Mouse (Mus musculus): ENCODE results near the gene Dtnbp1. TPM values are rescaled to one million over a fixed set of nuclear protein-coding genes. Genes with fewer than 3 reads are reported as not detected.

The Dtnbp1 gene
- polyA plus RNA-seq, 1 experiment from 2014 or later, result 78.2 TPM

- Histone ChIP-seq H3K9me3 (no peaks in the 10 kb centered on the region), H3K4me2 (peak overlapping the region; percentile 57), H3K4me3 (peak overlapping the region; percentile 19), H3K27ac (replicated peaks) (0 out of 2 replicates have a peak overlapping the region, but pooled peaks have one; percentile 25), H3K4me1 (peaks cover 14% of the 10 kb centered on the region), H3K9ac (peak overlapping the region; percentile 61; the same call in 1 of the 2 replicates), H3K27me3 (replicated peaks) (no peaks in the 10 kb centered on the region), H3K36me3 (no peaks in the 10 kb centered on the region)
- 6% methylated on average over 12 of the region's 12 CpGs for WGBS
- no peak for ATAC-seq (ENCODE audit: extremely low read depth, insufficient number of reproducible peaks, low FRiP score, low TSS enrichment)
These were observed 28.9 kb upstream of the Dtnbp1 start for GRCm38 (mm10) chr13:45030830-45031229.

DNA sequence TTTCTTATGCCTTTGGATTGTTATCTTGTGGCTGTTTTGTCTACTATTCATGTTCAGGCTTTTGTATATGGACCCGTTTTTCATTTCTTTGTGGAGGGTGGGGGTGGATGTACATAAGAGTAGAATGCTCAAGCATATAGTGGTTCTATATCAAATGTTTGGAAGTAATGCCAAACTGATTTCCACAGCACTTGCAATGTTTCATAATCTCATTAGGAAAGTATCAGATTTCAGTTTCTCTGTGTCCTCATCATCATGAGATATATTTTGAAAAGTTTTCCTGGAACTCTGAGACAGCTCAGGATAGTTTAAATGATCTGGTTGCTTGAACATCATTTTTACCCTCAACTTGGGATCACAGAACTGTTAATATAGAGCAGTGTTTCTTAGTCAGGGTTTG is 27.8 kb upstream of the Dtnbp1 start:
- no peaks in the 10 kb centered on the region for H3K9me3 ChIP-seq
- no peak overlapping the region for H3K4me3 ChIP-seq
- H3K27ac ChIP-seq (replicated peaks), result no peak overlapping the region
- no peaks in the 10 kb centered on the region for H3K36me3 ChIP-seq
- 56% methylated on average over 1 of the region's 1 CpGs for WGBS
- ATAC-seq (ENCODE audit: extremely low read depth, insufficient number of reproducible peaks, low FRiP score, low TSS enrichment), result no peak
- H3K27me3 ChIP-seq (replicated peaks), result no peaks in the 10 kb centered on the region
- H3K4me1 ChIP-seq, result peaks cover 14% of the 10 kb centered on the region
- no peak overlapping the region for H3K9ac ChIP-seq
- H3K4me2 ChIP-seq, result no peak overlapping the region

DNA sequence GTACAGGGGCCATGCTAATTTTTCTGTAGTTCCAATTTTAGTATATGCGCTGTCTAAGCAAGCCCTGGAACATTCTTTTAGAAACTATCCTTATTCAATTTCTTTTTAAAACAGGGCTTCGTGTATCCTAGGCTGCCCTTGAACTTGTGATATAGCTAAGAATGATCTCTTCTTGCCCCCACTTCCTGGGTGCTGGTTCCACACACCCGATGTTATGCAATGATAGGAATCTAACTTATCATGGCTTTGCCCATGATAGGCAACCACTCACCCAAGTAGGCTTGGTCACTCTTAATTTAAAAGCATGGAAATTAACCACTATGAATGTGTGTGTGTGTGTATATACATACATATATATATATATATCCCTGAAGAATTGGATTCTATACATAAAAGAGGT is 24.3 kb upstream of the Dtnbp1 start:
- 69% methylated on average over 3 of the region's 3 CpGs for WGBS
- no peak overlapping the region for H3K27ac ChIP-seq (replicated peaks)
- no peaks in the 10 kb centered on the region for H3K27me3 ChIP-seq (replicated peaks)

GRCm38 (mm10) chr13:45024821-45025220 is 22.9 kb upstream of the Dtnbp1 start:
- H3K36me3 ChIP-seq, result no peaks in the 10 kb centered on the region

More for the DNA sequence above, 24.3 kb upstream of the Dtnbp1 start:
- no peak overlapping the region for H3K4me3 ChIP-seq
- no peak overlapping the region for H3K4me2 ChIP-seq
- no peaks in the 10 kb centered on the region for H3K9me3 ChIP-seq
- peaks cover 4% of the 10 kb centered on the region for H3K4me1 ChIP-seq
- H3K9ac ChIP-seq, result no peak overlapping the region
- H3K36me3 ChIP-seq, result no peaks in the 10 kb centered on the region
- ATAC-seq (ENCODE audit: extremely low read depth, insufficient number of reproducible peaks, low FRiP score, low TSS enrichment), result no peak

GRCm38 (mm10) chr13:45023356-45024150 is 21.6 kb upstream of the Dtnbp1 start:
- 70% methylated on average over 20 of the region's 20 CpGs for WGBS
- H3K4me2 ChIP-seq, result no peak overlapping the region
- no peak overlapping the region for H3K9ac ChIP-seq
- no peaks in the 10 kb centered on the region for H3K36me3 ChIP-seq
- H3K9me3 ChIP-seq, result no peaks in the 10 kb centered on the region
- H3K4me1 ChIP-seq, result peaks cover 10% of the 10 kb centered on the region
- H3K27me3 ChIP-seq (replicated peaks), result no peaks in the 10 kb centered on the region
- H3K4me3 ChIP-seq, result no peak overlapping the region
- no peak overlapping the region for H3K27ac ChIP-seq (replicated peaks)
- ATAC-seq (ENCODE audit: extremely low read depth, insufficient number of reproducible peaks, low FRiP score, low TSS enrichment), result no peak

More at GRCm38 (mm10) chr13:45024821-45025220, 22.9 kb upstream of the Dtnbp1 start:
- H3K27ac ChIP-seq (replicated peaks), result no peak overlapping the region
- H3K4me2 ChIP-seq, result no peak overlapping the region
- H3K9ac ChIP-seq, result no peak overlapping the region
- no peaks in the 10 kb centered on the region for H3K4me1 ChIP-seq
- ATAC-seq (ENCODE audit: extremely low read depth, insufficient number of reproducible peaks, low FRiP score, low TSS enrichment), result no peak
- H3K9me3 ChIP-seq, result no peaks in the 10 kb centered on the region
- WGBS, result 75% methylated on average over 10 of the region's 10 CpGs
- no peak overlapping the region for H3K4me3 ChIP-seq
- no peaks in the 10 kb centered on the region for H3K27me3 ChIP-seq (replicated peaks)

DNA sequence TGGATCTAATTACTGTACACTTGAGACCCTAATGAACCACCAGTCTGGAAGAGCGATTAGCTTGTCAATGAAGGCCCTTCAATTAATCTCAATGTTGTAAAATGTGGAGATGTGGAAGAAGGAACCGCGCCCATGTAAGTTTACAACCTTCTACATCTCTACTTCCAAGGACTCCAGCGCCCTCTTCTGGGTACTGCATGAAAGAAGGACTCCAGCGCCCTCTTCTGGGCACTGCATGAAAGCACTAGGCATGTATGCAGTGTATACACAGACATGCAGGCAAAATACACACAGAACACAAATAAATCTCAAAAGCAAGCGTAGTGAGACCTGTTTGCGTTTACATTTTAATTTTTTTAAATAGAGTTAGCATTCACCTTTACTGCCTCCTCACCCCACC is 6.2 kb upstream of the Dtnbp1 start:
- WGBS, result 82% methylated on average over 7 of the region's 7 CpGs
- Histone ChIP-seq H3K27ac (replicated peaks) (no peak overlapping the region), H3K36me3 (no peaks in the 10 kb centered on the region), H3K27me3 (replicated peaks) (no peaks in the 10 kb centered on the region), H3K4me3 (no peak overlapping the region), H3K9me3 (no peaks in the 10 kb centered on the region), H3K9ac (no peak overlapping the region), H3K4me1 (0 out of 2 replicates have a peak, but pooled peaks cover 5% of the 10 kb centered on the region), H3K4me2 (no peak overlapping the region)
- ATAC-seq (ENCODE audit: extremely low read depth, insufficient number of reproducible peaks, low FRiP score, low TSS enrichment), result no peak

DNA sequence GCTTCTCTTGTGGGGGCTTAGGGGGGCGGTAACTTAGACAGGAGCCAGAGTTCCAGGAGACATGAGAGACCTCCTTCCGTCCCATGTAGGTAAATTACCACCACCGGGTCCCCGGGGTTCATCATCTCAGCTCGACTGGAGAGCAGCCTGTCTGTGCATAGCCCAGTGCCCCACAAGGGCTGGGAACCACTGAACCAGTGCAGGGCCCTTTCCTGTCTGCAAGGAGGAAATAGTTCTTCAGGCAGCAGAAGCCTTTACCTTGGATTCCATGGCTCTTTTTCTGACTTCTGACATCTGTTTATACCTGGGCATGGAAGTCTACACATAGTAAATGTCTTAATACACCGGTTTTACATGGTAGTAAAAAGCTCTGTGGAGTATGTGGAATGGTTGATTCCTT is 5.8 kb upstream of the Dtnbp1 start:
- Histone ChIP-seq H3K27me3 (replicated peaks) (no peaks in the 10 kb centered on the region), H3K4me1 (peaks cover 6% of the 10 kb centered on the region)
- WGBS, result 80% methylated on average over 6 of the region's 6 CpGs

GRCm38 (mm10) chr13:45006483-45006882 is 4.5 kb upstream of the Dtnbp1 start:
- H3K27ac ChIP-seq (replicated peaks), result no peak overlapping the region
- no peak overlapping the region for H3K9ac ChIP-seq
- H3K9me3 ChIP-seq, result no peaks in the 10 kb centered on the region
- no peaks in the 10 kb centered on the region for H3K36me3 ChIP-seq
- no peak overlapping the region for H3K4me3 ChIP-seq
- no peak overlapping the region for H3K4me2 ChIP-seq
- peaks cover 11% of the 10 kb centered on the region for H3K4me1 ChIP-seq
- WGBS, result 78% methylated on average over 5 of the region's 5 CpGs
- no peak for ATAC-seq (ENCODE audit: extremely low read depth, insufficient number of reproducible peaks, low FRiP score, low TSS enrichment)
- no peaks in the 10 kb centered on the region for H3K27me3 ChIP-seq (replicated peaks)

More for the DNA sequence above, 5.8 kb upstream of the Dtnbp1 start:
- H3K9ac ChIP-seq, result no peak overlapping the region
- H3K4me3 ChIP-seq, result no peak overlapping the region
- ATAC-seq (ENCODE audit: extremely low read depth, insufficient number of reproducible peaks, low FRiP score, low TSS enrichment), result no peak
- no peak overlapping the region for H3K4me2 ChIP-seq
- H3K9me3 ChIP-seq, result no peaks in the 10 kb centered on the region
- no peaks in the 10 kb centered on the region for H3K36me3 ChIP-seq
- H3K27ac ChIP-seq (replicated peaks), result no peak overlapping the region

DNA sequence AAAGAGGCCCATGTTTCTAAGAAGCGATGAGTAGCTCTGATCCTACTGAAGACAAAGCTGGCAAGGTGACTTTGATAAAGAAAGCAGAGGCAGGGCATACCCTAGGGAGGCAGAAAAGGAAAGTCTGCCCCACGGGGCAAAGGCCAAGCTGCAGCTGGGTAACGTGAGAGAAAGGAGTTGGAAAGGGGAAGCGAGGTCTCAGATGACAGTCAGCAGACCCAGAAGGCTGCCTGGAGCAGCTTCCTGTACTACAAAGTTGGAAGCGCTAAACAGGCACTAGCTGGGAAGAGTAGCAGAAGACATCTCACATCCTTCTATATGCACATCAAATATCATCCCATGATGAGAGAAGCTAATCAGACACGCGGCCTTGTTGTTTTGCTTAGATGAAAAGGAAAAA is 3.9 kb upstream of the Dtnbp1 start:
- no peak overlapping the region for H3K4me3 ChIP-seq
- H3K36me3 ChIP-seq, result no peaks in the 10 kb centered on the region
- no peaks in the 10 kb centered on the region for H3K27me3 ChIP-seq (replicated peaks)
- H3K4me1 ChIP-seq, result peaks cover 12% of the 10 kb centered on the region
- no peak for ATAC-seq (ENCODE audit: extremely low read depth, insufficient number of reproducible peaks, low FRiP score, low TSS enrichment)
- no peak overlapping the region for H3K4me2 ChIP-seq
- no peaks in the 10 kb centered on the region for H3K9me3 ChIP-seq
- whole genome bisulfite sequencing, result 60% methylated on average over 7 of the region's 7 CpGs
- H3K27ac ChIP-seq (replicated peaks), result no peak overlapping the region
- no peak overlapping the region for H3K9ac ChIP-seq

DNA sequence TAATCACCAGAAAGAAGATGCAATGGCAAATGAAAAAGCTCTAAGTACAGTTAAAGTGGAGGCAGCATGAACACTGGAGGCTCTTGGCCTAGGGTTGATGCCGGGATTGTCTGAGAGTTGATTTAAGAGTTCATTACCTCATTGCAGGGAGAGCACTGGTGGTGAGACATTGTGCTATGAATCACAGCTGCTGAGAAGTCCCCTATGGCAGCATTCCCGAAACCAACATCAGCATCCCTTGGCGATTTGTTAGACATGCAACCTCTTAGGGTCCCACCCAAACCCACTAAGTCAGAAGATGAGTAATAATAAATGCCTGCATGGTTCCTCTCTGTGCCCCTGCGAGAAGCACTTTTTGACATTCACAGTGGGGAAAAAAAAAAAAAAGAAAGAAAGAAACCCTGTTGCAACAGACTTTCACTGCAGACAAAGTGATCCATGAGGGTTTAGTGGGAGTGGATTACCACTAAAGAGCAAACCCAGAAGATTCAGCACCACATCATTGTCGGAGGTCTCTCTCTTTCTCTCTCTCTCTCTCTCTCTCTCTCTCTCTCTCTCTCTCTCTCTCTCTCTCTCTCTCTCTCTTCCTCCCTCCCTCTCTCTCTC is 3.1 kb upstream of the Dtnbp1 start:
- WGBS, result 73% methylated on average over 5 of the region's 5 CpGs
- ATAC-seq (ENCODE audit: extremely low read depth, insufficient number of reproducible peaks, low FRiP score, low TSS enrichment), result no peak

GRCm38 (mm10) chr13:45003026-45003425 is 1.1 kb upstream of the Dtnbp1 start:
- Histone ChIP-seq H3K27me3 (replicated peaks) (no peaks in the 10 kb centered on the region), H3K4me2 (peak overlapping the region; percentile 68; the same call in 1 of the 2 replicates), H3K4me3 (no peak overlapping the region), H3K4me1 (peaks cover 41% of the 10 kb centered on the region), H3K9ac (no peak overlapping the region), H3K27ac (replicated peaks) (no peak overlapping the region), H3K36me3 (peaks cover 7% of the 10 kb centered on the region), H3K9me3 (no peaks in the 10 kb centered on the region)
- no peak for ATAC-seq (ENCODE audit: extremely low read depth, insufficient number of reproducible peaks, low FRiP score, low TSS enrichment)
- WGBS, result 81% methylated on average over 5 of the region's 5 CpGs

More for the DNA sequence above, 3.1 kb upstream of the Dtnbp1 start:
- Histone ChIP-seq H3K4me3 (no peak overlapping the region), H3K27me3 (replicated peaks) (no peaks in the 10 kb centered on the region), H3K27ac (replicated peaks) (no peak overlapping the region), H3K4me1 (peaks cover 20% of the 10 kb centered on the region), H3K9ac (no peak overlapping the region), H3K4me2 (no peak overlapping the region), H3K36me3 (no peaks in the 10 kb centered on the region), H3K9me3 (no peaks in the 10 kb centered on the region)
